Mouse (Mus musculus): ENCODE results near the gene Jak1. TPM values are rescaled to one million over a fixed set of nuclear protein-coding genes. Genes with fewer than 3 reads are reported as not detected.

The Jak1 gene
- polyA plus RNA-seq, 1 experiment, result 109 TPM

- Histone ChIP-seq H3K36me3 (ENCODE audit: control insufficient read depth, insufficient read depth, low read length) (no peaks in the 10 kb centered on the region), H3K4me3 (ENCODE audit: control insufficient read depth, insufficient read depth, low read length) (no peak overlapping the region), H3K27me3 (ENCODE audit: control insufficient read depth, insufficient read depth, low read length) (no peaks in the 10 kb centered on the region), H3K27ac (ENCODE audit: control insufficient read depth, insufficient read depth, low read length) (no peak overlapping the region), H3K4me1 (replicated peaks; ENCODE audit: control insufficient read depth, insufficient read depth, low read length) (peaks cover 26% of the 10 kb centered on the region)
- no peak for DNase-seq
- TF ChIP-seq CTCF (IDR thresholded peaks at IDR 0.05; ENCODE audit: borderline replicate concordance, control insufficient read depth, extremely low read depth, insufficient read depth, low read length, poor library complexity) (no peak), POLR2A (IDR thresholded peaks at IDR 0.05; ENCODE audit: control insufficient read depth, extremely low read depth, insufficient read depth, low read length, poor library complexity) (no peak)
- 63% methylated on average over 1 of the region's 1 CpGs for WGBS
Measured at GRCm38 (mm10) chr4:101234753-101235152, 30.3 kb downstream of the Jak1 start.

GRCm38 (mm10) chr4:101234332-101234731 is 30.8 kb downstream of the Jak1 start:
- no peak overlapping the region for H3K4me3 ChIP-seq (ENCODE audit: control insufficient read depth, insufficient read depth, low read length)
- H3K4me1 ChIP-seq (replicated peaks; ENCODE audit: control insufficient read depth, insufficient read depth, low read length), result peaks cover 22% of the 10 kb centered on the region
- no peaks in the 10 kb centered on the region for H3K27me3 ChIP-seq (ENCODE audit: control insufficient read depth, insufficient read depth, low read length)
- H3K36me3 ChIP-seq (ENCODE audit: control insufficient read depth, insufficient read depth, low read length), result no peaks in the 10 kb centered on the region
- TF ChIP-seq CTCF (IDR thresholded peaks at IDR 0.05; ENCODE audit: borderline replicate concordance, control insufficient read depth, extremely low read depth, insufficient read depth, low read length, poor library complexity) (no peak), POLR2A (IDR thresholded peaks at IDR 0.05; ENCODE audit: control insufficient read depth, extremely low read depth, insufficient read depth, low read length, poor library complexity) (no peak)
- DNase-seq, result no peak
- H3K27ac ChIP-seq (ENCODE audit: control insufficient read depth, insufficient read depth, low read length), result no peak overlapping the region
- 71% methylated on average over 1 of the region's 1 CpGs for WGBS

- no peak for TF ChIP-seq POLR2A (IDR thresholded peaks at IDR 0.05; ENCODE audit: control insufficient read depth, extremely low read depth, insufficient read depth, low read length, poor library complexity)
- no peak for TF ChIP-seq CTCF (IDR thresholded peaks at IDR 0.05; ENCODE audit: borderline replicate concordance, control insufficient read depth, extremely low read depth, insufficient read depth, low read length, poor library complexity)
- H3K36me3 ChIP-seq (ENCODE audit: control insufficient read depth, insufficient read depth, low read length), result no peaks in the 10 kb centered on the region
- 68% methylated on average over 2 of the region's 2 CpGs for WGBS
- no peaks in the 10 kb centered on the region for H3K27me3 ChIP-seq (ENCODE audit: control insufficient read depth, insufficient read depth, low read length)
- H3K4me3 ChIP-seq (ENCODE audit: control insufficient read depth, insufficient read depth, low read length), result no peak overlapping the region
- no peak overlapping the region for H3K27ac ChIP-seq (ENCODE audit: control insufficient read depth, insufficient read depth, low read length)
- no peak for DNase-seq
- peaks cover 16% of the 10 kb centered on the region for H3K4me1 ChIP-seq (replicated peaks; ENCODE audit: control insufficient read depth, insufficient read depth, low read length)
Measured at GRCm38 (mm10) chr4:101230621-101231020, 34.5 kb downstream of the Jak1 start.

- TF ChIP-seq POLR2A (IDR thresholded peaks at IDR 0.05; ENCODE audit: control insufficient read depth, extremely low read depth, insufficient read depth, low read length, poor library complexity), result no peak
- no peak for TF ChIP-seq CTCF (IDR thresholded peaks at IDR 0.05; ENCODE audit: borderline replicate concordance, control insufficient read depth, extremely low read depth, insufficient read depth, low read length, poor library complexity)
- Histone ChIP-seq H3K27me3 (ENCODE audit: control insufficient read depth, insufficient read depth, low read length) (no peaks in the 10 kb centered on the region), H3K36me3 (ENCODE audit: control insufficient read depth, insufficient read depth, low read length) (no peaks in the 10 kb centered on the region), H3K27ac (ENCODE audit: control insufficient read depth, insufficient read depth, low read length) (no peak overlapping the region), H3K4me1 (replicated peaks; ENCODE audit: control insufficient read depth, insufficient read depth, low read length) (peaks cover 9% of the 10 kb centered on the region), H3K4me3 (ENCODE audit: control insufficient read depth, insufficient read depth, low read length) (no peak overlapping the region)
- no peak for DNase-seq
- whole genome bisulfite sequencing, result 92% methylated on average over 3 of the region's 3 CpGs
Measured at GRCm38 (mm10) chr4:101227398-101227797, 37.7 kb downstream of the Jak1 start.

GRCm38 (mm10) chr4:101225984-101226383 is 39.1 kb downstream of the Jak1 start:
- no peak overlapping the region for H3K4me3 ChIP-seq (ENCODE audit: control insufficient read depth, insufficient read depth, low read length)
- TF ChIP-seq CTCF (IDR thresholded peaks at IDR 0.05; ENCODE audit: borderline replicate concordance, control insufficient read depth, extremely low read depth, insufficient read depth, low read length, poor library complexity) (no peak), POLR2A (IDR thresholded peaks at IDR 0.05; ENCODE audit: control insufficient read depth, extremely low read depth, insufficient read depth, low read length, poor library complexity) (no peak)
- no peaks in the 10 kb centered on the region for H3K36me3 ChIP-seq (ENCODE audit: control insufficient read depth, insufficient read depth, low read length)
- no peaks in the 10 kb centered on the region for H3K27me3 ChIP-seq (ENCODE audit: control insufficient read depth, insufficient read depth, low read length)
- WGBS, result 88% methylated on average over 5 of the region's 5 CpGs
- no peak for DNase-seq
- peaks cover 9% of the 10 kb centered on the region for H3K4me1 ChIP-seq (replicated peaks; ENCODE audit: control insufficient read depth, insufficient read depth, low read length)
- H3K27ac ChIP-seq (ENCODE audit: control insufficient read depth, insufficient read depth, low read length), result no peak overlapping the region

GRCm38 (mm10) chr4:101220946-101221345 is 44.1 kb downstream of the Jak1 start:
- H3K36me3 ChIP-seq (ENCODE audit: control insufficient read depth, insufficient read depth, low read length), result no peaks in the 10 kb centered on the region
- H3K27ac ChIP-seq (ENCODE audit: control insufficient read depth, insufficient read depth, low read length), result no peak overlapping the region
- 63% methylated on average over 2 of the region's 2 CpGs for WGBS
- H3K4me3 ChIP-seq (ENCODE audit: control insufficient read depth, insufficient read depth, low read length), result no peak overlapping the region
- no peak for DNase-seq
- no peak for TF ChIP-seq CTCF (IDR thresholded peaks at IDR 0.05; ENCODE audit: borderline replicate concordance, control insufficient read depth, extremely low read depth, insufficient read depth, low read length, poor library complexity)
- TF ChIP-seq POLR2A (IDR thresholded peaks at IDR 0.05; ENCODE audit: control insufficient read depth, extremely low read depth, insufficient read depth, low read length, poor library complexity), result no peak
- peaks cover 12% of the 10 kb centered on the region for H3K4me1 ChIP-seq (replicated peaks; ENCODE audit: control insufficient read depth, insufficient read depth, low read length)
- H3K27me3 ChIP-seq (ENCODE audit: control insufficient read depth, insufficient read depth, low read length), result no peaks in the 10 kb centered on the region

GRCm38 (mm10) chr4:101219839-101220238 is 45.2 kb downstream of the Jak1 start:
- TF ChIP-seq POLR2A (IDR thresholded peaks at IDR 0.05; ENCODE audit: control insufficient read depth, extremely low read depth, insufficient read depth, low read length, poor library complexity), result no peak
- no peak for TF ChIP-seq CTCF (IDR thresholded peaks at IDR 0.05; ENCODE audit: borderline replicate concordance, control insufficient read depth, extremely low read depth, insufficient read depth, low read length, poor library complexity)
- H3K4me1 ChIP-seq (replicated peaks; ENCODE audit: control insufficient read depth, insufficient read depth, low read length), result peaks cover 12% of the 10 kb centered on the region
- no peak for DNase-seq
- H3K27me3 ChIP-seq (ENCODE audit: control insufficient read depth, insufficient read depth, low read length), result no peaks in the 10 kb centered on the region
- WGBS, result 96% methylated on average over 2 of the region's 2 CpGs
- no peaks in the 10 kb centered on the region for H3K36me3 ChIP-seq (ENCODE audit: control insufficient read depth, insufficient read depth, low read length)
- H3K27ac ChIP-seq (ENCODE audit: control insufficient read depth, insufficient read depth, low read length), result no peak overlapping the region
- no peak overlapping the region for H3K4me3 ChIP-seq (ENCODE audit: control insufficient read depth, insufficient read depth, low read length)

All from thymus, adult 2 months (tissue).